Mouse (Mus musculus): Measurements from ENCODE around the gene Klk15. TPM values are rescaled to one million over a fixed set of nuclear protein-coding genes. Genes with fewer than 3 reads are reported as not detected.

The Klk15 gene
- polyA plus RNA-seq (2012; rRNA removed): not detected in 2 replicates

DNA sequence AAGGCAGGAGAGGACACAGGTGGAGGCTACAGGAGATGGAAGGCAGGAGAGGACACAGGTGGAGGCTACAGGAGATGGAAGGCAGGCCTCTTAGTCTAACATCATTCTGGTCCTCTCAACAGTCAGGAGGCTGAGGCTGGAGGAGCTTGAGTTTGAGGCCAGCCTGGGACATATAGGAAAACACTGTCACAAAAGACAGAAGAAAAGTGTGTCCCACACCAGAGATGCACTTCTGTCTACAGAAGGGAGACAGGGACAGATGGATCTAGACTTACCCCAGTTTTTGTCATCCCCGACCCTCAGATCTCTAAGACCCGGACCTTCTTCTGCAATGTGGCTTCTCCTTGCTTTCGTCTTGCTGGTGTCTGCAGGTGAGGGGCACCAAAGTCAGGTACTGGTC, at the start of gene Klk15:
Klk15 (plus strand) TSS at position 301 of the 400 bp plus-strand sequence.

DNA sequence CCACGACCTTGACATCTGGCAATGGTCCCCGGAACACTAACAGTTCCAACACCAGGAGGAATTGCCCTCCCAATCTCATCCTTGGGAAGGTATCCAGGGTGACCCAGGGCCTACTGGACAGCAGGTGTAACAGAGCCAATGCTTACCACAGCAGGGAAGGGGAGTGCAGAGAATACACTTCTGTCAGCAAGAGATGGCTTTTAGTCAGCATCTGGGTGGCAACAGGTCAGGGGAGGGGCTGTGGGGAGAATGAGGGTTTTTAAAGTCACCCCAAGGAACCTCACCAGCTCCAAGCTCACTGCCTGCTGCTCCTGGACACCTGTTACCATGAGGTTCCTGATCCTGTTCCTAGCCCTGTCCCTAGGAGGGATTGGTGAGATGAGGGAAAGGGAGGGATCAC, 16.8 kb downstream of the Klk15 start, which contains the start of gene Klk1b8:
Klk1b8 (plus strand) TSS at position 301 of the 400 bp plus-strand sequence.

DNA sequence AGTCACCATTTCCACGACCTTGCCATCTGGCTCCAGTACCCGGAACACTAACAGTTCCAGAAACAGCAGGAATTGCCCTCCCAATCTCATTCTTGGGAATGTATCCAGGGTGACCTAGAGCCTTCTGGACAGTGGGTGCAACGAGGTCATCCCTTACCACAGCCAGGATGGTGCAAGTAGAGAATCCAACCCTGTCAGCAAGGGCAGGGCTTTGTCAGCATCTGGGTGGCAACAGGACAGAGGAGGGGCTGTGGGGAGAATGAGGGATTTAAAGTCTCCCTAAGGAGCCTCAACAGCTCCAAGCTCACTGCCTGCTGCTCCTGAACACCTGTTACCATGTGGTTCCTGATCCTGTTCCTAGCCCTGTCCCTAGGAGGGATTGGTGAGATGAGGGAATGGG, 32.9 kb downstream of the Klk15 start, which contains the start of gene Klk1b1:
Klk1b1 (plus strand) TSS at position 301 of the 400 bp plus-strand sequence.

DNA sequence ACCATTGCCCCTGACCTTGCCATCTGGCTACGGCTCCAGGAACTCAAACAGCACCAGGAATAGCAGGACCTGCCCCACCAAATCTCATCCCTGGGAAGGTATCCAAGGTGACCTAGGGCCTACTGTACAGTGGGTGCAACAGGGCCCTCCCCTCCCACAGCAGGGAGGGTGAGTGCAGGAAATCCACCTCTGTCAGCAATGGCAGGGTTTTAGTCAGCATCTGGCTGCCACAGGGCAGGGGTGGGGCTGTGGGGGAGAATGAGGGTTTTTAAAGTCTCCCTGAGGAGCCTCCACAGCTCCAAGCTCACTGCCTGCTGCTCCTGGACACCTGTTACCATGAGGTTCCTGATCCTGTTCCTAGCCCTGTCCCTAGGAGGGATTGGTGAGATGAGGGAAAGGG, 42.2 kb downstream of the Klk15 start, which contains the start of gene Klk1b9:
Klk1b9 (plus strand) TSS at position 301 of the 400 bp plus-strand sequence.

Other genes with a start within 250 kb of the Klk15 start
- 0.03 TPM in 2 replicates for gene Klk14, start 243.3 kb upstream of the Klk15 start, polyA plus RNA-seq (2012; rRNA removed)
- gene Klk13, start 221.2 kb upstream of the Klk15 start, polyA plus RNA-seq (2012; rRNA removed): 0.02 and 0.03 TPM in 2 replicates
- not detected in 2 replicates for gene Klk12, start 164.8 kb upstream of the Klk15 start, polyA plus RNA-seq (2012; rRNA removed)
- gene Klk11, start 159.1 kb upstream of the Klk15 start, polyA plus RNA-seq (2012; rRNA removed): not detected in 2 replicates
- not detected in 2 replicates for gene Klk10, start 152.7 kb upstream of the Klk15 start, polyA plus RNA-seq (2012; rRNA removed)
- not detected in 2 replicates for gene Klk9, start 141.8 kb upstream of the Klk15 start, polyA plus RNA-seq (2012; rRNA removed)
- gene Klk8, start 136.2 kb upstream of the Klk15 start, polyA plus RNA-seq (2012; rRNA removed): 3.8 and 4.5 TPM in 2 replicates
- gene Klk7, start 122.4 kb upstream of the Klk15 start, polyA plus RNA-seq (2012; rRNA removed): 0.02 TPM in 1 of 2 replicates, not detected in the other
- gene Klk6, start 109.2 kb upstream of the Klk15 start, polyA plus RNA-seq (2012; rRNA removed): not detected in 2 replicates
- gene Klk5, start 91.8 kb upstream of the Klk15 start, polyA plus RNA-seq (2012; rRNA removed): not detected in 2 replicates
- gene Klk4, start 52.6 kb upstream of the Klk15 start, polyA plus RNA-seq (2012; rRNA removed): not detected in 2 replicates
- gene Klk1b8, start 16.9 kb downstream of the Klk15 start, polyA plus RNA-seq (2012; rRNA removed): not detected in 2 replicates
- gene Klk1b1, start 33.0 kb downstream of the Klk15 start, polyA plus RNA-seq (2012; rRNA removed): not detected in 2 replicates
- not detected in 2 replicates for gene Klk1b9, start 42.3 kb downstream of the Klk15 start, polyA plus RNA-seq (2012; rRNA removed)
- not detected in 2 replicates for gene Klk1b11, start 62.1 kb downstream of the Klk15 start, polyA plus RNA-seq (2012; rRNA removed)
- gene Klk1b26, start 78.4 kb downstream of the Klk15 start, polyA plus RNA-seq (2012; rRNA removed): not detected in 2 replicates
- not detected in 2 replicates for gene Klk1b27, start 118.5 kb downstream of the Klk15 start, polyA plus RNA-seq (2012; rRNA removed)
- gene Klk1b21, start 168.6 kb downstream of the Klk15 start, polyA plus RNA-seq (2012; rRNA removed): not detected in 2 replicates
- not detected in 2 replicates for gene Klk1b22, start 178.9 kb downstream of the Klk15 start, polyA plus RNA-seq (2012; rRNA removed)
- not detected in 2 replicates for gene Klk1b16, start 203.0 kb downstream of the Klk15 start, polyA plus RNA-seq (2012; rRNA removed)

Measured in liver, embryonic 14 days (tissue).